Mouse (Mus musculus): ENCODE measurements around the gene Ddx17. TPM values are rescaled to one million over a fixed set of nuclear protein-coding genes. Genes with fewer than 3 reads are reported as not detected.

Ddx17 gene
- total RNA-seq, 2 experiments from 2014 or later: 186 to 188 TPM

DNA sequence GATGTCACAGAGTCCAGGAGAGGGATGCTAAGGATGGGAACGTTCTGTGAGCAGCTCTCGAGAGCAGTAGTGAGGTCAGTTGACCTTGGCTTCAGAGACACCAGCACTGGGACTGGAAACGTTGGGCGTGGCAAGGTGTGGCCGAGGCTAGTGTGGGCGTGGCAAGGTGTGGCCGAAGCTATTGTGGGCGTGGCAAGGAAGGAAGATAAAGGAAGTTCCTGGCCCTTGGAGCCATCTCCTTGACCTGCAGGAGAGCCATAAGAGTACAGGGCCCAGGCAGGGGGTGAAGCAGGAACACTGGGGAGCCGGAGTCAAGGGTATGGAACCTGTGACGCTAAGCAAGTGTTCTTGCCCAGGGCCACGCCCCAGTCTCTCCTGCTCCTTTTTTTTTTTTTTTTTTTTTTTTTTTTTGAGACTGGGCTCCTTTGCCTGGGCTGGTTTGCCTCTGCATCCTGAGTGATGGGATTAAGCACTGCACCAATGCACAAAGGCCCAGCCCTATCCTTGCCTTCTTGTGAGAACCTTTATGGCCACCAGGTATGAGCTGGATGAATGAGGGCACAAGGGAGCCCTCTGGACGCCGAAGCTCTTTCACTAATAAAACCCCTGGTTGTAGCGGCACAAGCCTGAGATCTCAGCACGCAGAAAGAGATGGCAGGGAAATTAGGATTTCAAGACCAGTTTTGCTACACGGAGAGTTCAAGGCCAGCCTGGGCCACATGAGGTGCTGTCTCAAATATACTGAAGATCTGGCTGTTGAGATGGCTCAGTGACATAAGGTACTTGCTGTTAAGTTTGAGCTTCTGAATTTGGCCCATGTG is 26.9 kb downstream of the Ddx17 start:
- no peak for DNase-seq
- intact Hi-C loops (cut with DNase I): no loop called here

- no peak for DNase-seq
- intact Hi-C loops (cut with DNase I): no loop called here
Measured at GRCm38 (mm10) chr15:79518571-79518970, 28.0 kb downstream of the Ddx17 start.

DNA sequence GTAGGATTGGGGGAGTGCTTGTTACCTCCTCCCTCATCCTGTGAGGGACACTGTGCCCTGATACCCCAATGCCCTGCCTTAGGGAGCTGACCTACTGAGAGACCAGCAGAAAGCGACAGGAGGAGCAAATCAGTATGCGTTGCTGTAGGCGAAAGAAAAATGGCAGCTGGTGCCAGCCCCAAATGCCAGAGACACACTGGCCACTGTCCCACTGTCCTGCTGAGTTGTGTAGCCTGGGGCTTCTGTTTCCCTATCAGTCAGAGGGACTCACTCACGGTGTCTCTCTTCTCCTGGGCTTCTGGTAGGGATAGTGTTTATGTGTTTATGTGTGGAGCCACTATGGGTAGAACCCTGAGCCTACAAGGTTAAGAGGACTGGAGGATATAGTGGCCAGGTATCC is 28.8 kb downstream of the Ddx17 start:
- DNase-seq: no peak
- intact Hi-C loops (cut with DNase I): no loop called here

- peak; percentile 87 to 89 for DNase-seq
- intact Hi-C loops (cut with DNase I): no loop called here
Measured at GRCm38 (mm10) chr15:79516171-79517096, 30.1 kb downstream of the Ddx17 start, which contains the start of gene Kdelr3. Gene Kdelr3 (plus strand): TSS chr15:79516411.

DNA sequence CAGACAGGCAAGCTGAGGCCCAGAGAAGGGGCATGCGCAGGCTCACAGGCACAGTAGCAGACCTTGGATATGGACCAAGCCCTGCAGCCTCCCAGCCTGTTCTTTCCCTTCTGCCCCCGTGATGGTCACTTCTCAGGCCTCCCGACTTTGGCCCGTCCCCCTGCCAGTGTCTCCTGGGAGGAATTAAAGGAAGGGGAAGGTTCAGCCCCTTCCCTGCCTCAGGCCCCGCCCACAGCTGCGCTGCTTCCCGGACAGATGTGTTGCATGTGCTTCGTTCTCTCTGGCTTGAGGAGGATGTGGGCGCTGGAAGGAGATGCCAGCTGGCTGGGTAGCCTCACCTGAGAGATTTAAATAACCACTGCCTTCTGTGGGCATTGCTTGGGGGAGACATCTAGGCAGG is 32.6 kb downstream of the Ddx17 start:
- peak; percentile 54 to 56 for DNase-seq
- intact Hi-C loops (cut with DNase I): no loop called here

DNA sequence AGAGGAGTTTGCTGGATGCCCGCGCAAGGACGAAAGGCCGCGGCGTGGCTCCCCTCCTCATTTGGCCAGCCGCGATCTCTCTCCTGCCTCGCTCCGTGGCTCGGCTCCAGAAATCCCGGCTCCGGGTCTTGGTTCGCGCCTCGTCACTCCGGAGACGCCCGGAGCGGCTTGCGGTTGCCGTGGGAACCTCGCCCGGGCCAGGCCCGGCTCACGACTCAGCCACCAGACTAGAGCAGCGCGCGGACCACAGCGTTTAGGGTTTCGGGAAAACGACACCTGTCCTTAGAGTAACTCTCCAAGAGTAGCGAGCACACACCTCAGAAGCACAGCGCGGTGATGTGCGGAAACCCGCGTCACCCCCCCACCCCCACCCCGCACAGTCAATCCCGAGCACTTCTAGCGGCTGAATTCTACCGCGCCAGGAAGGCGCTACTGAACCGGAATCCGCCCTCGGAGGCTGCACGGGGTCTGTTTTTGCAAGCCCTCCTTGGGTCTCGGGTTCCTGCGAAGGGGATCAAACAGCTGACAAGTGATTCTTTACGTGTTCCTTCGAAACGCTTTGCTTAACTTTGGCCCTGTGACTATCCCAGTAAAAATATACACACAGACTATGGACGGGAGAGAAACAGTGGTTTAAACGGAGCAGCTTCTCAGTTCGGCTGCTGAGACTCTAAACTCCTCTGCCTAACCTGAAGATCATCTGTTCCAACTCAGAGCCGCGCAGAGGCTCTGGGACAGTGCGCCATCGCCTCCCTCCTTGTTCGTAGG is 34.8 kb downstream of the Ddx17 start:
- peak; percentile 90 to 92 for DNase-seq
- intact Hi-C loops (cut with DNase I): no loop called here

GRCm38 (mm10) chr15:79510425-79510824 is 36.1 kb downstream of the Ddx17 start:
- no peak for DNase-seq

GRCm38 (mm10) chr15:79509998-79510397 is 36.5 kb downstream of the Ddx17 start:
- intact Hi-C loops (cut with DNase I): no loop called here

More at GRCm38 (mm10) chr15:79510425-79510824, 36.1 kb downstream of the Ddx17 start:
- intact Hi-C loops (cut with DNase I): no loop called here

GRCm38 (mm10) chr15:79507055-79507828 is 39.3 kb downstream of the Ddx17 start:
- no peak for DNase-seq
- intact Hi-C loops (cut with DNase I): no loop called here

More at GRCm38 (mm10) chr15:79509998-79510397, 36.5 kb downstream of the Ddx17 start:
- no peak for DNase-seq

- no peak for DNase-seq
- intact Hi-C loops (cut with DNase I): no loop called here
Measured at GRCm38 (mm10) chr15:79506460-79506859, 40.1 kb downstream of the Ddx17 start.

- intact Hi-C loops (cut with DNase I): no loop called here
- peak; percentile 77 to 83 for DNase-seq
Measured at GRCm38 (mm10) chr15:79505616-79506283, 40.8 kb downstream of the Ddx17 start.

- intact Hi-C loops (cut with DNase I): no loop called here
- DNase-seq: no peak
Measured at GRCm38 (mm10) chr15:79504707-79505452, 41.7 kb downstream of the Ddx17 start, which contains the start of gene Kcnj4. Gene Kcnj4 (minus strand): TSS chr15:79505241.

DNA sequence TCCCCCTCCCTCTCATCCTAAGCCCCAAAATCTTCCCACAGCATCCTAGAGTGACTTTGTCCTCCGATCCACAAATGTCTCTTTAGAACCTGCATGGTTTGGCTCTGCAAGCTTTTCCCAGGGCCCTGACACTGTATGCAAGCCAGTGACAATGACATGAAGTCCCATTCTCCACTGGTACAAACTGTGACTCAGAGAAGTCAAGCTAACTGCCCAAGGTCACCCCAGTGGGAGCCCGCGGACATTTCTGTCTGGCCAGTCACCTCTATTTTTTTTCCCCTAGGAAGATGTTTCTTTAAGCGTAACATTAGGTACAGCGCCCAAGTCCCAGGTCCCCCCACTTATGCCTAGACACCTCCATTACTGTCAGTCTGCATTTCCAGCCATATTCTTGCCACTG is 43.1 kb downstream of the Ddx17 start:
- no peak for DNase-seq
- intact Hi-C loops (cut with DNase I): no loop called here

DNA sequence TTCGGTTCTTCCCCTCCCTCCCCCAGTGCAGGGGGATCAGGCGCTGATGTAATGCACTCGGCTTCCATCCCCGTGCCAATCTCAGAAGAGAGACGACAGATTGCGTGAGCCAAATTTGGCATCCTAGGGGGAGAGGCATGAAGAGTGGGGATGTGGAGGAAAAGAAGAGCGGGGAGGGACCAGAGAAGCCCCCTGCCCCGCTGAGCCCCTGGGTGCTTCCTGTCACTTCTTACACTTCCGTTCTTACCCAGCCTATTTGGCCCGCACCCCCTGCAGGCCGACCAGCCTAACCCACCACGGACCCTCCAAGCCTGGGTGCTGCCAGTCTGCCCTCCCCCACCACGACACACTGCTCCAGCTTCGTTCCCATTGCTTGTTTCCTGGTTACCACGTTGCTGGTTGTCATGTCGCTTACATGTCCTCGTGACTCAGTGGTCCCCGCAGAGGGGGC is 43.6 kb downstream of the Ddx17 start:
- DNase-seq: no peak
- intact Hi-C loops (cut with DNase I): no loop called here

DNA sequence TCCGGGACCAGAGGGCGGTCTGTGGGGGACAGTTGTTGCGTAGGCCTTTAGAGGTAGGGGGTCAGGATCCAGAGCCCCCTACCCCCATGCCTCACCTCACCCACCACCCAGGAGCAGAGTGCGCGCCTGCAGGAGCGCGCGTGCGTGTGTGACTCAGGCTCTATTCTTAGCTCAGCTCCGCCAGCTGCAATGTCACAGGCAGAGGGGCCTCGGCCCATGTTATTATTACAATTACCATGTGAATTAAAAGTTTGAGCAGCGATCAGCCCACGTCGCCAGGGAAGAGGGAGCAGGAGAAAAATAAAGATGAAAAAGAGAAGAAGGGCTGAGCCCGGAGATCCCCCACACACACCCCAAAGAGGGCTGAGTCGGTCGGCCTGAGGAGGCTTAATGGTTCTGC is 46.4 kb downstream of the Ddx17 start:
- DNase-seq: no peak
- intact Hi-C loops (cut with DNase I): no loop called here

- DNase-seq: no peak
- intact Hi-C loops (cut with DNase I): loop anchor here (5.0 kb wide), 1 partner anchor 129 kb away; no protein-coding TSS in a partner anchor
Measured at GRCm38 (mm10) chr15:79493527-79493926, 53.0 kb downstream of the Ddx17 start.

DNA sequence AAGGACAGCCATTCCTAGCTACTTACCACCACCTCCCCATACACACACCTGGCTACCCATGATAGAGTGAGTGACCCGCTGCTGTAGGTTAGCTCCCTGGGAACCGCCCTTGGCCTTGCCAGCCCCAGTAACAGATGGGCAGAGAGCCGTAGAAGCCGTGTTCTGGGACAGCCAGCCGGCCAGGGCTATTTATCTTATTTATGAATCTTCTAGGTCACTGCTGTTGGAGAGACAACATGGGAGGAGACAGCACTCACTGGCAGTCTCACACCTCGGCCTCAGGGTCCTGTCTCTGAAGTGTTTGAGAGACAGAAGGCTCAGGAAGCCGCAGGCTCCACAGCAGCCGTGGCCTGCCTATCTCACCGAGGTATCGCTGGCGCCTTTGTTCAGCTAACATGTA is 57.1 kb downstream of the Ddx17 start:
- intact Hi-C loops (cut with DNase I): no loop called here

DNA sequence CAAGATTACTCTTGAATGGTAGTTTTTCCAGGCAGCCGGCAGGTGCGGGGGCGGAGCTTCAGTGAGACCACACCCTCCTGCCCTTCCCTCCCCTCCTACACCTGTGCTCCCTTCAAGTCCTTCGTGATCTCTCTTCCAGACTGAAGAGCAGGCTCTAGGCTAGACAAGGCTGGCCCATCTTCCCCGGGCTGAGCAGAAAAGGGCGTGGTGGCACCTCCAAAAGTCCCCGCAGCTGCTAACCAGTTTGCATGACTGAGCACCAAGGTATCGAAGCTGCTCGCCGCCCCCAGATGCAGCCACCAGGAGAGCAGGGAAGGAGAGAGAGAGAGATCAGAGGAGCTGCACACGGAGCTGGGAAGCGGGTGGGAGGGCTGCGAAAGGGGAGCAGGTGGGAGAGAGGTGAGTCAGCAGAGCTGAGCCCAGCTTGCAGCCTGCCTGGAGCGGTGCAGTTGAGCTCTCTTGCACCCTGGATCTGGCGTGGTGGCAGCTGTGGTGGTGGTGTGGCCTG is 65.3 kb downstream of the Ddx17 start:
- no peak for DNase-seq
- intact Hi-C loops (cut with DNase I): no loop called here

More for the DNA sequence above, 57.1 kb downstream of the Ddx17 start:
- DNase-seq: no peak

Data from heart, postnatal 10 days (tissue).